Mouse (Mus musculus) mouse trophoblast stem cell (cell line): ENCODE measurements at regions not wholly inside any gene's neighbourhood (a gene's known extent, or its start where the extent isn't known, plus 50 kb on each side); places are given as distances from the start of the nearest gene placed in this dataset.

Experiments
- in situ Hi-C, 2 experiments: fragments of 300-500 bp; cut with MseI, MboI; formaldehyde crosslinking; loops; 2 replicates in 1 of 2; 3 replicates in 1 of 2; pipeline ENCODE4 v1.15.1; 2025

- in situ Hi-C loops = loop anchor here (25.0 kb wide), 2 partner anchors 204 to 971 kb away; no protein-coding TSS in a partner anchor
Observed at GRCm38 (mm10) chr4:56483708-56484107, 256.2 kb upstream of the Gm26657 start.

DNA sequence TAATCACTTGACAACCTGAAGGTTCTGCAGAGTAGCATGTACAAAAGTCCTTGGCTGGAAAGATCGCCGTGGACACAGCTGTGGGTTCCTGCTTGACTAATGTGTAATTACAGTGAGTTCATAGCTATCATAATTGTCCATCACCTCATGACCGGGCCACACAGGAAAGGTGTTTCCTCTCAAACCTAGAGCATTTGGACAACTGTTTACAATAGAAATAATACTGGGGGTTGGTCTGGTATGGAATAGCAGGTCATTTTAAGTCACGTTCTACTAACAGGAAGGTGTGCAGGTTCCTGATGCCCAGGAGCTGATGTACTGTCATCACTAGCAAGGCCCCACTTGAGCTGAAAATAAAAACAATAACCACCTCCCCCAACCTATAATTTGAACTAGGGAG, 283.1 kb upstream of the Gm26657 start:
- in situ Hi-C loops = no loop called here

DNA sequence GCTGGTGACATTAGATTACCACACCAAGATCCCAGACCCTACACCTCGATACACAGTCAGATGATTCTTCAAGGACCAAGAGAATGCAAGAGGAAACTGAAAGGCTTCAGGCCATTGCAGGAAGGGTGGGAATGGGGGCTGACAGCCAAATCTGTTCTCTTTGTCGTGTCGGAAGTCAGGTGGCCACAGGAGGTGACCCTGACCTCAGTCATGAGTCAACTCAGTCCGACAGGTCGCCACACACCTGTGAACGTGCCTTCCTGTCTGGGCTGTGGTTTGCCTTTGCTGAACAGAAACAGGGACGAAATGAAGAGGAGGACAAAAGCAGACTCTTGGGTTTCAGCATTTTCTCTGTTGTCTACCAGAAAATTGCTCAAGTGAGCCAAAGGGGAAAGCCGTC, 318.3 kb upstream of the Gm26657 start:
- in situ Hi-C loops = no loop called here

DNA sequence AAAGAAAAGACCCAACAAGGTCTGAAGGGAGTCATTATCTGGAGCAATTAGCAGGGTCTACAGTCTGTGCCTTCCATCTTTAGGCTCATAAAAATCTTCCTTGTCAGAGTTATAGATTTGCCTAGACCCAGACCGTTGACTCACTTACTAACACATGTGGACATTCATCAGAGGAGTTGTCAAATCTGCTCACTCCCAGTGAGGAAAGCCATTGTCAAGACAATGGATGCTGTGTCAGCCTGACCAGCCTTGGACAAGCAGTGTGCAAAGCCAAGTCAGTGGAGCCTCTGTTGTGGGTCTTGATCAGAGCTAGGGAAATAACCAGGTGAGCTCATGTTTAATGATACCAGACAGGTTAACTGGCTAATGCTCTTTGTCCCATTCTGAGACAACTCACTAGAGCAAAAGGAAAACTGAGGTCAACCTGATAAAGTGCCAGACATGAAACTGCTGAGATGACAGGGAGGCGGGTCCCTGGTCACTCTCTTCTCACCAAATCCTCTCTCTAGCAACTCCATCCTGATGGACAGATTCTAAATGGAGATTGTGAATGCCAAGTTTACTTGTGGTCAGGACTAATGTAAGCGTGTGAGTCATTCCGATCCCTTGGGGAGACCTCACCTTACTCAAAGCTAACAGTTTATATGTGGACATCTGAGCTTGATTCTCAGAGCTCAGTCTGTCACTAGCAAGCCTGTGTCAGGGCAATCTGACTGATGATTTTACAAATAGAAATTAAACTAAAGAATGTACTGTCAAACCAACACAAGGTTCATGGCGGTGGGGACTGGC, 320.6 kb upstream of the Gm26657 start:
- in situ Hi-C loops = no loop called here

DNA sequence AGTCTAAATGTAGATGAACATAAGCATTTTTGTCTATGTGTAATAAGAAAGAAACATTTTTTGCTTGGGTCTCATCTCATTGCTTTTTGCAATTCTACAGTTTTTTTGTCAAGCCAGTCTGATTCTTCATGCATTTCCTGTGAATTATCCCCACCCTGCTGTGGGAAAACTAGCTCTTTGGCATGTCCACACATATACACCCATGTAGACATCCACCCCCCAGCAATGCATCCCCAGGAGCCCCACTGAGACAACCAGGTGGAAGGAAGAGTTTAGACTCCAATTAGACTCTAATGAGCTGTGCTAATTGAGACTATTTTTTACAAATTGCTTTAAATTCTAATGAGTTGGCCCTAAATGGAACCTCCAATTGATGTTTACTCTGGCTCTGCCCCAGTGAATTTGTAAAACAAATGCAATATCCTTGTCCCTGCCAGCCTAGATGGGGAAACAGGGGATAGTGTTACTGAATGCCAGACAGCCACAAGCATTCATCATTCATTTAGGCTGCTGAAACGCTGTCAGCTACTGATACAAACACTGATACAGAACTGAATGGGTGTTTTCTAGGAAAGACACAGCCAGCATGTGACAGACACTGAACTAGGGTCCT, 328.7 kb upstream of the Gm26657 start:
- in situ Hi-C loops = no loop called here

- in situ Hi-C loops = no loop called here
Observed at GRCm38 (mm10) chr4:56393793-56394192, 346.1 kb upstream of the Gm26657 start.

DNA sequence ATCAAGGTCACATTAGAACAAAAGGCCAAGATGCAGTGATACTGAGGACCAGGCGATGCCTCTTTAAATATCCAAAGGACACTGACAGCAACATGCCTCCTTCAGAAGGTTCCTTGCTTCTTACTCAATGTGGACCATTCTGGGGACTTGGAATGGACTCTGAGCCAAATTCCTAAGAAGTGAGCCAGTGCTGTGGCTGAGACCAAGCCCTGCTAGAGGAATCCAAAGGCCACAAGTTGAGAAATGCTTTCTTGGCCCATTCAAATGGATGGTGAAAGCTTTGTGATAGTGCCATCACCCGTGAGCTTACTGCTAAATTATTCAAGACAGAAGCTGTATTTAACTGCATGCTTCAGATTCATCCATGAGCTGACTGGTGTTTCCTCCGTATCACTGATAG, 352.8 kb upstream of the Gm26657 start:
- in situ Hi-C loops = no loop called here

DNA sequence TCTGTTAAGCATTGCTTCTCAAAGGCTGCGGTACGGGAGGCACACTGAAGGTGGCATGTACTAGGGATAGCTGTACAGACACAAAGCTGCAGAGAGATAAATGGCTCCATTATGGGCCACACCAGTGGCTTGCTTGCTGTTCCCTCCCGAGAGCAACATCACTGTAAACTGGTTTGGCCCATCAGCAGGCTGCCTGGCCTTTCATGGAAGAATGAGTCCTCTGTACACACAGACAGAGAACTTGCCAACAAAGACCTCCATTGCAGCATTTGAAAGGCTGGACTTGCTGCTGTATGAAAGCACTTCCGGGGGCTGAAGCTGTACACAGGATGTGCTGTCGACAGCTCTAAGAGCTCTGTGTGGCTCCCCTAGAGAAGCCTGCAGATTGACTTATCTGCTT, 364.1 kb upstream of the Gm26657 start:
- in situ Hi-C loops = no loop called here

DNA sequence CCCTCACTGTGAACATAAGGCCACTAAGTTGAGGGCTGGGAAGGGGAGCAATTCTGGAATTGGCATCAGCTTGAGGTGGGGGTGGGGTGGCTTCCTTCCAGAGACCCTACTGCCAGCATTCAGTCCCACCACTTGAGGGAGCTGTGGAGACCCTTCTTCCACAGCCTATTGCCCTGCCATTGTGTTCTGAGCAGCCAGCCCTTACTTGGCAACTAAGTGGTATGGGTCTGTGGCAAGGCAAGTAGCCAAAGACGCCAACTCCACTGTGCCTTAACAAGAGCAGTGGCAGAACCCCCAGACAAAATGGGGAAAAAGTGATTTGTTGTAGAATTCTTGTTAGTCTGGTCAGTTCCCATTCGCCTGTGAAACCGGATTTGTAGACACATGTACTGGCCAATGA, 365.4 kb upstream of the Gm26657 start:
- in situ Hi-C loops = no loop called here

- in situ Hi-C loops = no loop called here
Observed at GRCm38 (mm10) chr4:56373746-56374145, 366.1 kb upstream of the Gm26657 start.

DNA sequence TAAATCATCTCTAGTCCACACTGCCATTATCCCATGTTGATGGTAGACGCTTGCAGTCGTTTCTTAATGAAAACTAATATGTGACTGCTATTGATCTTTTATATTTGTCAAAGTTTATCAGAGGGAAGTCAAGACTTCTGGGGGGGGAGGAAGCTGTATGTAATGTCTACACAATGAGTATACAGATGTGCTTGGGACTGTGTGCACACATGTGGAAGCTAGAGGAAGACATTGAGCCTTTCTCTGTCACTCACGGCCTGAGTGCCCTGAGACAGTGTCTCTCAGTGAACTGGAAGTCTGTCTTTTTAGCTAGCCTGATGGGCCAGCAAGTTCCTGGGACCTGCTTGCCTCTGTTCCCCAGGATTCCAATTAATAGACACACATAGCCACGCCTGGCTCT, 366.7 kb upstream of the Gm26657 start:
- in situ Hi-C loops = no loop called here

DNA sequence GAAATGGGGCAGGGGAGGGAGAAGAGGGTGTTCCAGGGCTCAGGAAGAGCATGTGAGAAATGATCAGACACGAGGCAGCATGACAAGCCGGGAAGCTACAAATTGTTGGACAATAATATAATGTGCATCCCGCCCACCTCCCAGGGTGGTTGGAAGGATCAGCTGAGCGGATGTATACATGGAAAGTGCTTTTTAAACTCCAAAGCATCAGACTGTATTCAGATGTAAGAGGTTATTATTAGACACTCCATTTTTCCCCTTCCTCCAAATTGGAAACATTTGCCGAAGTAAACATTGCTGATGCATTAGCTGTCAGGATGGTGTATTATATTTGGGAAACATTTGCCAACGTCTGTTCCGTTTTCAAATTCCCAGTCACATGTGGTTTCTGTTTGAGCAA, 367.2 kb upstream of the Gm26657 start:
- in situ Hi-C loops = no loop called here

DNA sequence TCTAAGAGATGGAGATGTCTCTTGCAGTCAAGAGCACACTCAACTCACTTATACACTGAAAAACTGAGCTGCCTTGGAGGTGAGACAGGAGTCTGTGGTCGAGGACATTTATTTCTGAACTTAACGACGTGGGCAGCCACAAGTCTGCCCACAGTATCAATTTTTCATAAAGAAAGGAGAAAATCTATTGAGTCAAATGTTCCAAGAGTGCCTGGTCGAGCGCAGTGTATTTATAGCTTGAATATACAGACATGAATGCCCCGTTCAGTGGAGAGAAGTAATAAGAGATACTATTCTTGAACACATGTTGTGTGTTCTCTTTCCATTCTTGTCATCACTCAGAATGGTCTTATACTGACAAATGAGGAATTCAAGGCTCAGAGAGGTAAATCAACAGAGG, 375.3 kb upstream of the Gm26657 start:
- in situ Hi-C loops = no loop called here

DNA sequence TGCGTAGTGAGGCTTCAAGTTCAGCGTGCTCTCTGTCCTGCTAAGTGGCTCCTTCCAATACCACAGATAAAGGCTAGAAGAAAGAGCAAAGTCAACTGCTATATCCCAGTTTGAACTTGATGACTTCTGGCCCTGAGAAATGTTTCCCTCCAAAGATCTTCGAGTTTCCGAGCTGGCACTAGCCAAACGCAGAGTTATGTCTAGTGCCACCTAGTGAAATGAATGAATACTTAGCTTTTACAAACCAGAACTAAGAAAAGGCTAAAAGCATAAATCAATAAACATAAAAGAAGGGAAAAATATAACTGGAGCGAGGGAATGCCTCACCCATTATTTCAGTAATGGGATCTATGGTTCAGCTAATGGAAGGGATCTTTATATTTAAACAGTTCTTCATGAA, 377.7 kb upstream of the Gm26657 start:
- in situ Hi-C loops = no loop called here

DNA sequence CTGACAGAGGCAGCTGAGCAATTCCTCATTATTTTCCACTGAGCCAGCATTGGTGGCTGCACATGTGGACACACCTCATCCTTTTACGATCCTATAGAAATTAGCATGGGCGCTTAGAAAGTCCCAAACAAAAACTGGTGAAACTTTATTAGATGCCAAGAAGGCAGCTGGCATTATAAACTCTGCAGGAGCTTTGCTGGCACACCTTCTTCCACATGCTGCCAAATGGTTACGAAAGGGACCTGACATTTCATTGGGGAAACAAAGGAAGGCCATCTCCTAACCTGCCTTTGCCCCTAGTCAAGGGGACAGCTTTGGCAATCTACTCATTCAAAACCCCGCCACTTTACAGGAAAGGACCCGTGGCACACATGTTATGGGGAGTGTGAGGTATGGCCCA, 390.7 kb upstream of the Gm26657 start:
- in situ Hi-C loops = no loop called here

GRCm38 (mm10) chr4:56325156-56325555, 414.7 kb upstream of the Gm26657 start:
- in situ Hi-C loops = no loop called here

- in situ Hi-C loops = no loop called here
Observed at GRCm38 (mm10) chr4:56319134-56319533, 420.7 kb upstream of the Gm26657 start.

DNA sequence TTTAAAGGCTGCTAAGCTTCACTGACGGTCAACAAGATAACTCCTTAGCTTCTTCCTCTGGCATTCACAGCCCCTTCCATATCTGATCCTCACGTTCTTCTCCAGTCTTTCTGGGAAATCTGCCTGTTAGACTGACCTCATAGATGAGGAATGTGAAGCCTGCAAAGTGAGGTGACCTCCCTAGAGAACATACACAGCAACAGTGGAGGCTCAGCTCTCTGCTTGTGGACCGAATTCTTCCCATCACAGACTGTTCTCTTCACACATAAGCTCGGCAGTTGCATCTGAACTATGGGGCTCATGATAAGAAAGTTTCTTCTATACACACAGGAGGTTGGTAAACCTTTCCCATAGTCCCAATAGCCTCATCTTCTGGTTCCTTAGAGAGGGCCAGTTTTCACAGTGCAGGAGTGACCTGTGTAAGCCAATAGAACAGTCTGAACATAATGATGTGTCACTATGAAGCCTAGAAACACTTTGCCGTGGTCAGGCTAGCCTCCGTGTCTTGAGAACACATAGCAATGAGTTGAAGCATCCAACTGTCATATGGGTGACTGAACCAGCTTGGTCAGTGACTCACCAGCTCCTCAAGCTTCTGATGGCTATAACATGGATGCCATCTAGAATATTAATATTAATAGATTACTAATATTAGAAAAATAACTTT, 434.1 kb upstream of the Gm26657 start:
- in situ Hi-C loops = no loop called here

DNA sequence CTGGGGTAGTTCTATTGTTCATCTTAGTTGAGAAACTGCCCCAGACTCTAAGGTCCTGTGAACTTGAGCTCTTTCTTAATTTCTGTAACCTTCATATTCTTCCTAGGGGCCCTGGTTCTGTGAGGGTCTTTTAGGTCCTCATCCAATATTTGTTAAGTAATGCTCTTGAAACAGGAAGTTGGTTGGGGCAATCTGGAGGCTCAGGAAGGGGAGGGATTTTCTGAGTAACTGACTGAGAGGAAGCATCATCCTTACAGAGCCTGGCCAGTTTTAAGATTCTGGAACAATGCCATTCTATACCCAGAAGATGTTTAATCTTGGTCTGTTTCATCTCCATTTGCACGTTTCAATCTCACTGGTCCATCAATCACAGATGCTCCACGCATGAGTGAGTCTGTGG, 435.6 kb upstream of the Gm26657 start:
- in situ Hi-C loops = no loop called here

DNA sequence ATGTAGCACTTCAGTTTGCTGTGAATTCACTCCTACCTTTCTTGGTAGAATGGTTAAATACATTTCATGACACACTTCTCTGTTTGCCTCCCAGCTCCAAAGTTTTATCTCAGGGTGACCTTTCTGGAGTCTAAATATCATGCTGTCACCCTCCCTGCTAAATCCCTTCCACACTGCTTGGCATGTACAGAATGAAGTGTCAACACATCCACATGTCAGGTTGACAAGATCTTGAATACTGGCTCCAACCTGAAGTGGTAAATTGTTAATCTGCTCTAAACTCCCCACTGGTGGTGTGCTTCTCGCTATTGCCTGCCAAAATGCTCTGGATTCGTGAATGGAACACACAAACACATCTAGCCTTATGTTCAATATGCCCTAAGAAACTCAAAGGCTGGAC, 451.9 kb upstream of the Gm26657 start:
- in situ Hi-C loops = no loop called here

- in situ Hi-C loops = no loop called here
Observed at GRCm38 (mm10) chr4:56284490-56284889, 455.4 kb upstream of the Gm26657 start.

GRCm38 (mm10) chr4:56275836-56276235, 464.0 kb upstream of the Gm26657 start:
- in situ Hi-C loops = no loop called here

DNA sequence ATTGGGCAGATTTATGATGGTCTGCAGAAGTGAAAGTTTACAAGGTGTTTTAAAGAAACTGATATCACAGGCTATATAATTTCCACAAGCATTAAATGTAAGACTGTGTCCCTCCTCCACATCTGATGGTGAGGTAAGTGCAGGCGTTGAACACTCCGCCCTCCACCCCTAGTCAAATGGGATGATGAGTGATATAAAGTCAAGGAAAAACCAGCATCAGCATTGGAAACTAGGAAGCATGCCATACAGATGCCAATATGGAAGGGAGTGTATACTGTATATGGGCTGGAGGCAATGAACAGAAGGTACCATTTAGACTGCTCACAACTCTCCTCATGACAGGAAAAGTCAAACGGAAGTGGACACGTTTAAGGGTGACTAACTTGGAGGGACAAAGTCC, 468.5 kb upstream of the Gm26657 start:
- in situ Hi-C loops = no loop called here
